Mouse (Mus musculus) kidney, postnatal 0 days (tissue): Measurements from ENCODE around the gene Unc119. TPM values are rescaled to one million over a fixed set of nuclear protein-coding genes. Genes with fewer than 3 reads are reported as not detected.

Experiments
- ATAC-seq: fragments of 200-750 bp; cut with Nextera tagmentation; replicated peaks from 2 replicates; pipeline ENCODE4 v1.8.0; 2017; ENCODE audit warnings: low read depth, moderate number of reproducible peaks, moderate TSS enrichment, moderate library complexity; ENCODE audit not compliant: low FRiP score
- DNase-seq: peaks from one replicate; pipeline ENCODE4 v3.0.0-alpha.2; 2016; ENCODE audit warnings: low spot score
- H3K27ac ChIP-seq: fragments of 300-500 bp; sonication (generic); 2 replicates; pipeline ENCODE4 v1.5.1; 2014; ENCODE audit warnings: mild to moderate bottlenecking
- H3K27me3 ChIP-seq: fragments of 300-500 bp; sonication (generic); 2 replicates; pipeline ENCODE4 v1.6.1; 2014; ENCODE audit warnings: low read length, mixed read lengths; ENCODE audit not compliant: insufficient read depth
- H3K36me3 ChIP-seq: fragments of 300-500 bp; sonication (generic); 2 replicates; pipeline ENCODE4 v1.6.1; 2014; ENCODE audit warnings: low read length, mixed read lengths; ENCODE audit not compliant: insufficient read depth
- H3K4me1 ChIP-seq: fragments of 300-500 bp; sonication (generic); replicated peaks from 2 replicates; pipeline ENCODE4 v1.6.1; 2014; ENCODE audit warnings: antibody characterized with exemption, low read length, mixed read lengths; ENCODE audit not compliant: insufficient read depth
- H3K4me2 ChIP-seq: fragments of 300-500 bp; sonication (generic); 2 replicates; pipeline ENCODE4 v1.6.1; 2014; ENCODE audit warnings: mild to moderate bottlenecking, low read length, moderate library complexity, mixed read lengths
- H3K4me3 ChIP-seq: fragments of 300-500 bp; sonication (generic); replicated peaks from 2 replicates; pipeline ENCODE4 v1.5.1; 2014; ENCODE audit warnings: low read depth, low read length
- H3K9ac ChIP-seq: fragments of 300-500 bp; sonication (generic); 2 replicates; pipeline ENCODE4 v1.6.1; 2014; ENCODE audit warnings: low read depth, low read length
- H3K9me3 ChIP-seq: fragments of 300-500 bp; sonication (generic); replicated peaks from 2 replicates; pipeline ENCODE4 v1.6.1; 2016; ENCODE audit warnings: low read length, inconsistent platforms, mixed read lengths
- CTCF ChIP-seq: IDR thresholded peaks from 2 replicates; pipeline ENCODE4 v1.5.1; 2016; ENCODE audit warnings: antibody characterized with exemption, low read depth, mild to moderate bottlenecking, moderate library complexity
- WGBS: fragments of 180-500 bp; shearing (Covaris S2); extraction: QIAGEN DNeasy Blood & Tissue Kit; methylation state at CpG from one replicate; pipeline ENCODE4 v1.1.7; 2014; 5-methylcytosine and 5-hydroxymethylcytosine counted together
- polyA plus RNA-seq: library from polyadenylated mRNA; unstranded; fragments of >200 nt; fragmentation: Nextera tagmentation; extraction: Ambion mirVana; gene quantifications from 2 replicates; pipeline ENCODE4 v1.2.1, GENCODE M21; 2015

Unc119 gene
- polyA plus RNA-seq, 1 experiment from 2014 or later = 30.4 TPM

DNA sequence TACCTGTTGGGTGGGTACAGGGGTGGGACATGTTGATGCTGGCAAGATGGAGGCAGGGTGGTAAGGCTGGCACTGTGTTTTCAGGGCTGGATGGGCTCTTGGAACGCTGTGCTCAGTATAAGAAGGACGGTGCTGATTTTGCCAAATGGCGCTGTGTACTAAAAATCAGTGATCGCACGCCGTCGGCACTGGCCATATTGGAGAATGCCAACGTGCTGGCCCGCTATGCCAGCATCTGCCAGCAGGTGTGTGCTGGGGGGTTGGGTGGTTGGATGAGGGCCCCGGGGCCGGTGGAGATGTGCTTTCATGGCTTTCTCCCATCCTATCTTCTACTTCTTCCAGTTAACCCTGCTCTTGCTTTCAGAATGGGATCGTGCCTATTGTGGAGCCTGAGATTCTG lies 18.3 kb upstream of the Unc119 start:
- Histone ChIP-seq H3K4me2 (no peak overlapping the region), H3K4me3 (no peak overlapping the region), H3K36me3 (peaks cover 8% of the 10 kb centered on the region), H3K27me3 (no peaks in the 10 kb centered on the region), H3K27ac (no peak overlapping the region), H3K9me3 (no peaks in the 10 kb centered on the region), H3K4me1 (0 out of 2 replicates have a peak, but pooled peaks cover 7% of the 10 kb centered on the region), H3K9ac (no peak overlapping the region)
- TF ChIP-seq CTCF = no peak
- DNase-seq (no peak), ATAC-seq (no peak)
- WGBS = 95% methylated on average over 12 of the region's 12 CpGs

DNA sequence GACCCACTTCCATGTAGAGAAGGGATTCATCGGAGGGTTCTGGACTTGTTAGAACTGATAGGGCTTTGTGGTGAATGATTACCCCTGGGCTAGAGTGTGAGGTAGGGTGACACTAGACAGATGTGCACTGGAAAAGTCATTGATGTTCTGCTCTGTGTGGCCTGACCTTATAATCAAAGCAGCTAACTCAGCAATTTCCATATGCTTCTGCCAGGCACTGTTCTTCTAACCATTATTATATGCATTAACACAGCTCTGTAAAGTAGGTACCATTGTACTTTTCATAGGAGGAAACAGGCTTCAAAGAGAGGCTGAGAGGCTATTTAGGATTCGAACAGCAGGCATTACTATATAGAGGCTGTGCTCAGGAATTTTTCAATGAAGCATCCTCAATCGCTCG lies 16.1 kb upstream of the Unc119 start:
- 93% methylated on average over 4 of the region's 4 CpGs for WGBS
- no peak overlapping the region for H3K4me2 ChIP-seq

DNA sequence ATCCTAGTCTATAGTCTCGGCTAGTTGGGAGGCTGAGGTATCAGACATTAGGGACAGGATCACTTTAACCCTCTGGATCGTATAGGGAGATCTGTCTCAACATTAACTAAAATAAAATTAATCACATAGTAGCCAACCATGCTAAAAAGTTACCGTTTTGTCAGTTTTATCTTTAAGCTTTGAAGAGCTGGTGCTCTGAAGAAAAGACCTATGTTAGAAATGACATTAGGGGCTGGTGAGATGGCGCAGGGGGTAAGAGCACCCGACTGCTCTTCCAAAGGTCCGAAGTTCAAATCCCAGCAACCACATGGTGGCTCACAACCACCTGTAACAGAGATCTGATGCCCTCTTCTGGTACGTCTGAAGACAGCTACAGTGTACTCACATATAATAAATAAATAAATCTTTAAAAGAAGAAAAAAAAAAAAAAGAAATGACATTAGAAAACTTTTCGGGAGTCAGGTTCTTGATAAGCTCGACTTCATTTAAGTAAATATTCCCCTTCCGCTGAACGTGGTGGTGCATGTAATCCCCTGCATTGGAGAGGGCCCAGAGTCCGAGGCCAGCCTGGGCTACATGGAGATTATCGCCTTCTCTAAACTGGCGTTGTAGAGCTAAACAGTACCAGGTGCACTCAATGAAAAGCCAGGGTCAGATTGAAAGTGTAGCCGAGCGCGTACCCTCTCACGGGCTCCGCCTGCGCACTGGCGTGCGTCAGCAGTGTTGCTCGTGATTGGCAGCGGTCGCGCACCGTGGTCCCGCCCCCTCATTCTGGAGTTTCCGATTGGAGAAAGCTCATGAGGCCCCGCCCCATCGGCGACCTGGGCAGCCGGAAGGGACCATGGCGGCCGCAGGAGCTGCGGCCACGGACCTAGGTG lies 15.4 kb upstream of the Unc119 start, which contains the start of gene Pigs:
TSS of gene Pigs (plus strand) at position 782 of the 878 bp plus-strand sequence.
- TF ChIP-seq CTCF = peak; percentile 33
- peak within 1 kb of the TSS; percentile 58; the same call in 1 of the 2 replicates for H3K27ac ChIP-seq
- 11% methylated on average over 37 of the region's 37 CpGs for WGBS
- ATAC-seq (peak; percentile 93), DNase-seq (peak; percentile 97)
- peak within 1 kb of the TSS; percentile 81 for H3K4me2 ChIP-seq
- no peaks in the 10 kb centered on the region for H3K27me3 ChIP-seq
- H3K36me3 ChIP-seq = peaks cover 2% of the 10 kb centered on the region; the same call in 1 of the 2 replicates
- H3K4me3 ChIP-seq = peak within 1 kb of the TSS; percentile 86
- H3K4me1 ChIP-seq = 0 out of 2 replicates have a peak, but pooled peaks cover 3% of the 10 kb centered on the region
- peak within 1 kb of the TSS; percentile 73 for H3K9ac ChIP-seq
- no peaks in the 10 kb centered on the region for H3K9me3 ChIP-seq

More for the DNA sequence above, 16.1 kb upstream of the Unc119 start:
- no peak for DNase-seq
- no peak for ATAC-seq
- Histone ChIP-seq H3K27me3 (no peaks in the 10 kb centered on the region), H3K36me3 (peaks cover 2% of the 10 kb centered on the region; the same call in 1 of the 2 replicates), H3K9ac (no peak overlapping the region), H3K9me3 (no peaks in the 10 kb centered on the region), H3K4me1 (0 out of 2 replicates have a peak, but pooled peaks cover 7% of the 10 kb centered on the region), H3K4me3 (no peak overlapping the region), H3K27ac (no peak overlapping the region)
- no peak for TF ChIP-seq CTCF

DNA sequence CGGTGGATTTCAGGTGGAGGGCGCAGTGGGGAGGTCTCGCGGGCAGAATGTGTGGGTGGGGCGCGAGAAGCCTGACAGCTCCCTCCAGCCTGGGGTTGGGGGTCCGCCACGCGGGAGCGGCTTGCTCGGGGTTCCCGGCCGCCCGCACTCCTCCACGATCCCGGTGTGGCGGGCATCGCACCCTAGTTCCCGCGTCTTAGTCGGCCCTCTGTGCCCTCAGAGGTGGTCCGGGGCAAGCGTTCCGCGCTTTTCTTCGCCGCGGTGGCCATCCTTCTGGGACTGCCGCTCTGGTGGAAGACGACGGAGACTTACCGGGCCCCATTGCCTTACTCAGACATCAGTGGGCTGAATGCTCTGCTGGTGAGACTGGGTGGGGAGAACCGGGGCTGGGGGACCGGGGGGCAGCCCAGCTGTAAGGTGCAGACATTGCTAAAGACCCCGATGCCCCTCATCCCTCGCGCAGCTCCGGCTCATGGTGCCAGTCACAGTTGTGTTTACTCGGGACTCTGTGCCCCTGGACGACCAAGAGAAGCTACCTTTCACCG lies 14.7 kb upstream of the Unc119 start:
- no peak overlapping the region for H3K27ac ChIP-seq

DNA sequence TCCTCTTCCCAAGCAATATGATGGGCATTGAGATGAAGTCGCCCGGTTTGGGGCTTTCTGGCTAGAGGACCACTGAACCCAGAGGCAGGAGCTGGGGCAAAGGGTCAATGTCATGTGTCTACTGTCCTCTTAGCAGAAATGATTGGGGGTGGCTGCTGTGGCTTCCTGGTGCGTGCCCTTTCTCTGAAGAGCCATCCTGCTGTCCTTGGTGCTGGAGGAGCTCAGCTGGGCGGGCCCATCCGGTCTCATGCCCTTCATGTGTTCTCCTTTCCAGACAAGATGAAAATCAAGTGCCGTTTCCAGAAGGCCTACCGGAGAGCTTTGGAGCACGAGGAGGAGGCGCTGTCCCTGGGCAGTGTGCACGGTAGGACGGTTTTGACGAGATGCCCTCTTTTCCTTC lies 10.6 kb upstream of the Unc119 start:
- no peak overlapping the region for H3K4me3 ChIP-seq
- ATAC-seq (no peak), DNase-seq (no peak)
- TF ChIP-seq CTCF = no peak
- no peak overlapping the region for H3K27ac ChIP-seq
- 88% methylated on average over 12 of the region's 12 CpGs for WGBS
- H3K9me3 ChIP-seq = no peaks in the 10 kb centered on the region
- no peaks in the 10 kb centered on the region for H3K27me3 ChIP-seq
- 0 out of 2 replicates have a peak, but pooled peaks cover 3% of the 10 kb centered on the region for H3K4me1 ChIP-seq
- H3K4me2 ChIP-seq = no peak overlapping the region
- peaks cover 14% of the 10 kb centered on the region; the same call in 1 of the 2 replicates for H3K36me3 ChIP-seq
- no peak overlapping the region for H3K9ac ChIP-seq

More for the DNA sequence above, 14.7 kb upstream of the Unc119 start:
- H3K4me3 ChIP-seq = peak overlapping the region; percentile 86
- 0 out of 2 replicates have a peak, but pooled peaks cover 3% of the 10 kb centered on the region for H3K4me1 ChIP-seq
- peak overlapping the region; percentile 73 for H3K9ac ChIP-seq
- under 1% methylated on average over 39 of the region's 41 CpGs for WGBS
- H3K4me2 ChIP-seq = peak overlapping the region; percentile 81
- DNase-seq (no peak), ATAC-seq (peak; percentile 68)
- TF ChIP-seq CTCF = no peak
- H3K36me3 ChIP-seq = peaks cover 2% of the 10 kb centered on the region; the same call in 1 of the 2 replicates
- no peaks in the 10 kb centered on the region for H3K27me3 ChIP-seq
- no peaks in the 10 kb centered on the region for H3K9me3 ChIP-seq

DNA sequence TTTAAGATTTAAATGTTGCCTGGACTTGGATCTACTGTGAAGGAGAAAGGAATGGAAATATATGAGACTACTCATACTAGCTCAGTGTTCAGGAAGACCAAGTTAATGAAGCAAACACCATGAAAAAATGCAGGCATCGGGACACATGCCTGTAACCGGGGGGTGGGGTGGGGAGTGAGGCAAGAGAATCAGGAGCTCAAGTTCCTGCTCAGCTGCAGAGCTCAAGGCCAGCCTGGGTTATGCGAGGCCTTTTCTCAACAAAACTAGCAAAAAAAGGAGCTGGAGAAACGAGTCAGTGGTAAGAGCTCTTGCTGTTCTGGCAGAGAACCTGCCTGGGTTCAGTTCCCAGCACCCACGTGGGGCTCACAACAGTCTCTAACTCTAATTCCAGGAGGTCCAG lies 9.3 kb upstream of the Unc119 start:
- Histone ChIP-seq H3K27ac (no peak overlapping the region), H3K36me3 (peaks cover 17% of the 10 kb centered on the region; the same call in 1 of the 2 replicates), H3K4me1 (0 out of 2 replicates have a peak, but pooled peaks cover 3% of the 10 kb centered on the region), H3K27me3 (no peaks in the 10 kb centered on the region), H3K4me2 (no peak overlapping the region), H3K9ac (no peak overlapping the region), H3K9me3 (no peaks in the 10 kb centered on the region), H3K4me3 (no peak overlapping the region)
- WGBS = 77% methylated on average over 5 of the region's 5 CpGs
- no peak for ATAC-seq
- no peak for DNase-seq
- no peak for TF ChIP-seq CTCF
